Mouse (Mus musculus) hindbrain, embryonic 15.5 days (tissue): ENCODE measurements at regions not wholly inside any gene's neighbourhood (a gene's known extent, or its start where the extent isn't known, plus 50 kb on each side); places are given as distances from the start of the nearest gene placed in this dataset.
"Not testable (repeated sequence)": the region's sequence is repeated elsewhere in the genome, so short reads cannot be mapped to it uniquely, and the experiment has no call there.

ENCODE experiments used
- ATAC-seq: fragments of 200-750 bp; cut with Nextera tagmentation; 2 replicates; pipeline ENCODE4 v1.8.0; 2017; ENCODE audit warnings: low read depth, moderate number of reproducible peaks, moderate TSS enrichment; ENCODE audit not compliant: low FRiP score
- H3K27ac ChIP-seq: fragments of 300-500 bp; sonication (generic); replicated peaks from 2 replicates; pipeline ENCODE4 v1.5.1; 2015; ENCODE audit warnings: mild to moderate bottlenecking, inconsistent platforms
- H3K27me3 ChIP-seq: fragments of 300-500 bp; sonication (generic); 2 replicates; pipeline ENCODE4 v1.6.1; 2015; ENCODE audit warnings: control low read depth, inconsistent platforms
- H3K36me3 ChIP-seq: fragments of 300-500 bp; sonication (generic); 2 replicates; pipeline ENCODE4 v1.6.1; 2015; ENCODE audit warnings: control low read depth, inconsistent platforms
- H3K4me1 ChIP-seq: fragments of 300-500 bp; sonication (generic); replicated peaks from 2 replicates; pipeline ENCODE4 v1.6.1; 2015; ENCODE audit warnings: control low read depth, inconsistent platforms
- H3K4me2 ChIP-seq: fragments of 300-500 bp; sonication (generic); 2 replicates; pipeline ENCODE4 v1.6.1; 2015; ENCODE audit warnings: moderate library complexity, mild to moderate bottlenecking, inconsistent platforms
- H3K4me3 ChIP-seq: fragments of 300-500 bp; sonication (generic); 2 replicates; pipeline ENCODE4 v1.5.1; 2015; ENCODE audit warnings: mild to moderate bottlenecking, inconsistent platforms
- H3K9ac ChIP-seq: fragments of 300-500 bp; sonication (generic); 2 replicates; pipeline ENCODE4 v1.6.1; 2015; ENCODE audit warnings: inconsistent platforms
- H3K9me3 ChIP-seq: fragments of 300-500 bp; sonication (generic); 2 replicates; pipeline ENCODE4 v1.6.1; 2016; ENCODE audit warnings: control low read depth, inconsistent platforms
- WGBS: fragments of 180-500 bp; shearing (Covaris S2); methylation state at CpG from one replicate; pipeline ENCODE4 v1.1.7; 2015; 5-methylcytosine and 5-hydroxymethylcytosine counted together

- Histone ChIP-seq H3K27ac (no peak overlapping the region), H3K27me3 (no peaks in the 10 kb centered on the region), H3K36me3 (no peaks in the 10 kb centered on the region), H3K9ac (no peak overlapping the region), H3K4me2 (no peak overlapping the region), H3K4me1 (no peaks in the 10 kb centered on the region), H3K4me3 (no peak overlapping the region), H3K9me3 (no peaks in the 10 kb centered on the region)
- 59% methylated on average over 5 of the region's 5 CpGs for WGBS
- ATAC-seq: no peak
Measured at GRCm38 (mm10) chr11:27105920-27106319, 512.1 kb upstream of the Vrk2 start.

GRCm38 (mm10) chr11:27102906-27103305 is 509.1 kb upstream of the Vrk2 start:
- H3K4me1 ChIP-seq: no peaks in the 10 kb centered on the region
- no peak overlapping the region for H3K27ac ChIP-seq
- H3K4me2 ChIP-seq: no peak overlapping the region
- no peak overlapping the region for H3K9ac ChIP-seq
- ATAC-seq: no peak
- H3K9me3 ChIP-seq: no peaks in the 10 kb centered on the region
- H3K36me3 ChIP-seq: no peaks in the 10 kb centered on the region
- no peak overlapping the region for H3K4me3 ChIP-seq
- H3K27me3 ChIP-seq: no peaks in the 10 kb centered on the region

DNA sequence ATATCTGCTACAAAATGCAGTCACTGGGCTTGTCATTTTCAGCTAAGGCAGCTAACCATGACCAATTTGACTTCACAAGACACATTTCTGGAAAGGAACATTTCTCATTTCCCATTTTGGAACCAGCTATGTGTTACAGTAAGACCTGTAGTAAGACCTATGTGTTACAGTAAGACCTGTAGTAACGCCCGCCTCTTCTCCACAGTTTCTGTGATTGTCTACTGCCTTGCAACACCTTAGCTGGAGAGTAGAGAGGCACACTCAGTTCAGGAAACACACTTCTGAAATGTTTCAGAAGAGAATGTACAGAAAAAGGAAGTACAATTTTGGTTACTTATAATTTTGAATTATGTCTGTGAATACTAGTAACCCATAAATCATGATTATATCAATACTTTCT is 508.2 kb upstream of the Vrk2 start:
- Histone ChIP-seq H3K27me3 (no peaks in the 10 kb centered on the region), H3K36me3 (no peaks in the 10 kb centered on the region), H3K9ac (no peak overlapping the region), H3K4me1 (no peaks in the 10 kb centered on the region), H3K9me3 (no peaks in the 10 kb centered on the region), H3K4me2 (no peak overlapping the region), H3K4me3 (no peak overlapping the region), H3K27ac (no peak overlapping the region)
- no peak for ATAC-seq
- WGBS: 94% methylated on average over 2 of the region's 2 CpGs

DNA sequence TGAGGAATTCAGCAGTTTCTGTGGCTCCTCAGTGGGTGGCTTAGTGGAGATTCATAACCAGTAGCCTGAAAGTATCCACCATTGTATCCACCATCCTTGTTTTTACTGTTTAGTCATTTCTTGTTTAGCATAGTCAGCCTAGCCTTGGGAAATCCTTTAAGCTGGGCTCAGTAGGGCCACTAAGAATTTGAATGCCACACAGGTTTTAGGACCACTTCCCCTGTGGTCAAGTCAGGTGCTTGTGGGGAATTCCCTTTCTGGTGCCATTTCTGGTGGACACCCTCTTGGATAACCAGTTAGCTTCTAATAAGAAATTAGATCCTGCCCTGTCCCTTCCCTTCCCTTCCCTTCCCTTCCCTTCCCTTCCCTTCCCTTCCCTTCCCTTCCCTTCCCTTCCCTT is 502.8 kb upstream of the Vrk2 start:
- no peak overlapping the region for H3K4me2 ChIP-seq
- H3K9ac ChIP-seq: no peak overlapping the region
- ATAC-seq: no peak
- no peak overlapping the region for H3K4me3 ChIP-seq
- no peaks in the 10 kb centered on the region for H3K9me3 ChIP-seq
- H3K36me3 ChIP-seq: no peaks in the 10 kb centered on the region
- H3K4me1 ChIP-seq: no peaks in the 10 kb centered on the region
- no peaks in the 10 kb centered on the region for H3K27me3 ChIP-seq
- H3K27ac ChIP-seq: no peak overlapping the region

DNA sequence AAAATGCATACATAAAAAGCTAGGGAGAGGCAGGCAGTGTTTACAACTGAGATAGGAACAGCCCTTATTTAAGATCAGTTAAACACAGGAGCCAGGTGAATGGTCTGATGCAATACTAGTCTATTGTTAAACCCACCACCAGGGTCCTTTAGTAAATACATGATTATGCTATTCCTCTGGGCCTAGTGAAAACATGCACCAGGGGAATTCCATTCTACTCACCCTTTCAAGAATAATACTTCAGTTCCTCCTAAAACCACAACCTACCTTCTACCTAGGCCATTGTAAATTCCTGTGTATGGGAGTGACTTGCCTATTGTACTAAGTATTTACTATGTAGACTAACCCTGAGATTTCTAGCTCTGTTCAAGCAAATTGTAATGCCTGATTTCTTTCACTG is 501.7 kb upstream of the Vrk2 start:
- ATAC-seq, H3K27ac ChIP-seq, H3K9ac ChIP-seq, H3K9me3 ChIP-seq, H3K4me3 ChIP-seq, H3K4me1 ChIP-seq, H3K4me2 ChIP-seq, H3K36me3 ChIP-seq, H3K27me3 ChIP-seq: not testable (repeated sequence)

- WGBS: 93% methylated on average over 1 of the region's 1 CpGs
- no peak overlapping the region for H3K27ac ChIP-seq
- H3K27me3 ChIP-seq: no peaks in the 10 kb centered on the region
- no peaks in the 10 kb centered on the region for H3K36me3 ChIP-seq
- H3K4me2 ChIP-seq: no peak overlapping the region
- H3K9ac ChIP-seq: no peak overlapping the region
- H3K4me3 ChIP-seq: no peak overlapping the region
- H3K4me1 ChIP-seq: no peaks in the 10 kb centered on the region
- H3K9me3 ChIP-seq: no peaks in the 10 kb centered on the region
- no peak for ATAC-seq
Measured at GRCm38 (mm10) chr11:27086516-27086915, 492.7 kb upstream of the Vrk2 start.

- ATAC-seq: no peak
- no peaks in the 10 kb centered on the region for H3K9me3 ChIP-seq
- no peak overlapping the region for H3K4me2 ChIP-seq
- no peaks in the 10 kb centered on the region for H3K27me3 ChIP-seq
- no peaks in the 10 kb centered on the region for H3K36me3 ChIP-seq
- no peaks in the 10 kb centered on the region for H3K4me1 ChIP-seq
- H3K4me3 ChIP-seq: no peak overlapping the region
- H3K27ac ChIP-seq: no peak overlapping the region
- no peak overlapping the region for H3K9ac ChIP-seq
Measured at GRCm38 (mm10) chr11:27081188-27081587, 487.4 kb upstream of the Vrk2 start.

DNA sequence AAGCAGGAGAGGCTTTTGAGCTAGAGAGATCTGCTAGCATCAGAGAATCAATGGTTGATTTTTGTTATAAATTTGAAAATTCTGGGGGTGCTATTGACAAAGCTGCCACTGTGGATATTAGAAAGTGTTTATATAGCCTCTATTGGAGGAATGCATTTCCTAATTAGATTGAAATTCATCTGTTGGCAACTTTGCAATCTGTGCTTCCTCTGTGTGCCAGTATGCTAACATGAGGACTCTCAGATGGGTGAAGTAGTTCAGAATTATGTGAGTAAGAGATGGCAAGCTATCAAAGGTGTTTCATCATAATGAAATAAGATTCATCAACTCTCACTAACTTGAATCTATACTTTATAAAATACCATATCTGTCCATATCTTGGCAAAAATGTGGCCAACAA is 476.6 kb upstream of the Vrk2 start:
- no peaks in the 10 kb centered on the region for H3K4me1 ChIP-seq
- H3K27ac ChIP-seq: no peak overlapping the region
- no peak overlapping the region for H3K4me3 ChIP-seq
- H3K36me3 ChIP-seq: no peaks in the 10 kb centered on the region
- no peaks in the 10 kb centered on the region for H3K9me3 ChIP-seq
- ATAC-seq: no peak
- no peak overlapping the region for H3K9ac ChIP-seq
- no peaks in the 10 kb centered on the region for H3K27me3 ChIP-seq
- no peak overlapping the region for H3K4me2 ChIP-seq

GRCm38 (mm10) chr11:27027243-27027852 is 433.5 kb upstream of the Vrk2 start:
- H3K27ac ChIP-seq: no peak overlapping the region
- no peaks in the 10 kb centered on the region for H3K4me1 ChIP-seq
- no peaks in the 10 kb centered on the region for H3K9me3 ChIP-seq
- no peaks in the 10 kb centered on the region for H3K36me3 ChIP-seq
- no peak overlapping the region for H3K9ac ChIP-seq
- no peak overlapping the region for H3K4me2 ChIP-seq
- ATAC-seq: no peak
- 91% methylated on average over 1 of the region's 1 CpGs for WGBS
- H3K4me3 ChIP-seq: no peak overlapping the region
- no peaks in the 10 kb centered on the region for H3K27me3 ChIP-seq

GRCm38 (mm10) chr11:27025500-27025899 is 431.7 kb upstream of the Vrk2 start:
- WGBS: 86% methylated on average over 2 of the region's 2 CpGs
- no peaks in the 10 kb centered on the region for H3K9me3 ChIP-seq
- ATAC-seq: no peak

DNA sequence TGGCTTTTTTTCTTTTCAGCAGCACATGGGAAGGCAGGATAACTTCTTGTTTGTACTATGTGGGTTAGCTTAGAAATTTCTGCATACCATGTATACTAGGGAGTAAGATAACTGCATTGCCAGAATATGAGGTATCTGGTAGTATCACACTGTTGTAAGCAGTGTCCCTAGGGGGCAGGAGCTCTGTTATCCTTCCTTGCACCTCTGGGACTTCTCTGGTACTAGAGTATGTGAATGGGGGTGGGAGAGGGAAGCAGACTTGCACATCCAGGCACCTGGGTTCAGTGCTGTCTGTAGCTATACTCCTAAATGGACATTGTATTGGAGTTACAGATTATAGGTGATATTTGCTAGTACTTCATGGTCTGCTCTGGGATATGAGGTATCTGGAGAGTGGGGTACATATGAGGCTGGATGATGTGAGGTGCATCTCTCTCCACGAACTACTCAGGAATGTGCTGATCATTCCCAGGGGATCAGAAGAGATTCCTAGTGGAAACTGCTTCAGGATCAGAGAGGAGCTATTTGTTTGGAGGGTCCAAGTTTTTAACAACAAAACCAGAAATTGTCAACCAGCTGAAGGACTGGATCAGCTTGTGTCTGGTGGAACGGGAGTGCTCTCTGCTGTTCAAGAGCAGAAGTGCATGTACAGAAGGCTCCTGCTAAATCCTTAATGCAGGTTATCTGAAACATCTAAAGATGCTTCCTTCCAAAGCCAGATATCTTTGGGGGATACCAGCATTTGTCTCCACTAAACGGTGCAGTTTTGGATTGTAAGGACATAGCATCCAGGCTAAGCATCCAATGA is 402.7 kb upstream of the Vrk2 start:
- WGBS: 26% methylated on average over 3 of the region's 3 CpGs
- Histone ChIP-seq H3K4me1 (no peaks in the 10 kb centered on the region), H3K27me3 (no peaks in the 10 kb centered on the region), H3K36me3 (no peaks in the 10 kb centered on the region), H3K4me2 (no peak overlapping the region), H3K9me3 (no peaks in the 10 kb centered on the region), H3K9ac (no peak overlapping the region), H3K27ac (no peak overlapping the region), H3K4me3 (no peak overlapping the region)
- ATAC-seq: peak; percentile 73; the same call in 1 of the 2 replicates

More at GRCm38 (mm10) chr11:27025500-27025899, 431.7 kb upstream of the Vrk2 start:
- Histone ChIP-seq H3K27ac (no peak overlapping the region), H3K4me1 (no peaks in the 10 kb centered on the region), H3K4me2 (no peak overlapping the region), H3K4me3 (no peak overlapping the region), H3K9ac (no peak overlapping the region), H3K36me3 (no peaks in the 10 kb centered on the region), H3K27me3 (no peaks in the 10 kb centered on the region)

DNA sequence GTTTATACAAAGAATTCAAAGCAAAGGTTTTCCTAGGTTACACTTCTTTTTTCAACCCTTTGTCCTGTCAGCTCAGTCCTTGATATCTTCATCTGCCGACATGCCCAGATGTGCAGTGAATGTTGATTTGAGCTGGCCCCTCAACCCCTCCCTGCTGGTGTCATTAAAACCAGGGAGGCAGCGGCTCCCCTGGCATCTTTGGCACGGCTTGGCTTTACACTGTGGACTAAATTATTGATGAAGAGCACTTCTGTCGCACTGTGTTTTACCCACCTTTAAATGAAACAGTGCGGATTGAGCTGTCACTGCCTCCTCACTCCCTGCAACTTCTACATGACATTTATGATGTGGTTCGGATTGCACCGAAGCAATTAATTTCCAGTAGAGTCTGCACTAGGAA is 387.4 kb upstream of the Vrk2 start:
- 0 out of 2 replicates have a peak, but pooled peaks cover 3% of the 10 kb centered on the region for H3K4me1 ChIP-seq
- no peak overlapping the region for H3K9ac ChIP-seq
- H3K9me3 ChIP-seq: no peaks in the 10 kb centered on the region
- 30% methylated on average over 7 of the region's 7 CpGs for WGBS
- H3K27ac ChIP-seq: no peak overlapping the region
- peak overlapping the region; percentile 32; the same call in 1 of the 2 replicates for H3K4me2 ChIP-seq
- peak; percentile 79 for ATAC-seq
- H3K27me3 ChIP-seq: no peaks in the 10 kb centered on the region
- no peak overlapping the region for H3K4me3 ChIP-seq
- no peaks in the 10 kb centered on the region for H3K36me3 ChIP-seq
